Mouse (Mus musculus) brain, adult 2 months (tissue): ENCODE measurements at regions not wholly inside any gene's neighbourhood (a gene's known extent, or its start where the extent isn't known, plus 50 kb on each side); places are given as distances from the start of the nearest gene placed in this dataset.

ENCODE experiments used
- DNase-seq: peaks from one replicate; pipeline ENCODE4 v3.0.0; 2011; ENCODE audit warnings: low read depth, low spot score

GRCm38 (mm10) chr1:120883632-120884031 lies 281.4 kb downstream of the En1 start:
- DNase-seq = peak; percentile 4

- peak; percentile 3 for DNase-seq
These were observed 308.6 kb downstream of the En1 start for GRCm38 (mm10) chr1:120910801-120911200.

GRCm38 (mm10) chr1:120911962-120912670 lies 309.9 kb downstream of the En1 start:
- no peak for DNase-seq

- DNase-seq = peak; percentile 80
These were observed 319.3 kb downstream of the En1 start for GRCm38 (mm10) chr1:120921540-120921939.

- peak; percentile 0 for DNase-seq
These were observed 323.1 kb downstream of the En1 start for GRCm38 (mm10) chr1:120925271-120925670.

GRCm38 (mm10) chr1:120930141-120930540 lies 327.9 kb downstream of the En1 start:
- peak; percentile 2 for DNase-seq

GRCm38 (mm10) chr1:120935321-120935720 lies 333.1 kb downstream of the En1 start:
- DNase-seq = no peak

- DNase-seq = no peak
These were observed 341.5 kb downstream of the En1 start for GRCm38 (mm10) chr1:120943711-120944110.

GRCm38 (mm10) chr1:120946349-120946748 lies 344.1 kb downstream of the En1 start:
- DNase-seq = no peak

GRCm38 (mm10) chr1:120961235-120961634 lies 359.0 kb downstream of the En1 start:
- DNase-seq = no peak

GRCm38 (mm10) chr1:120961984-120962383 lies 359.8 kb downstream of the En1 start:
- no peak for DNase-seq

GRCm38 (mm10) chr1:120963477-120964178 lies 361.4 kb downstream of the En1 start:
- no peak for DNase-seq

- DNase-seq = no peak
These were observed 361.9 kb downstream of the En1 start for GRCm38 (mm10) chr1:120964179-120964517.

- no peak for DNase-seq
These were observed 363.9 kb downstream of the En1 start for GRCm38 (mm10) chr1:120966132-120966531.

GRCm38 (mm10) chr1:120974661-120975060 lies 357.7 kb downstream of the Insig2 start:
- peak; percentile 11 for DNase-seq

- DNase-seq = peak; percentile 34
These were observed 327.9 kb downstream of the Insig2 start for GRCm38 (mm10) chr1:121004535-121004934.

GRCm38 (mm10) chr1:121005198-121005597 lies 327.2 kb downstream of the Insig2 start:
- no peak for DNase-seq

GRCm38 (mm10) chr1:121012126-121012525 lies 320.3 kb downstream of the Insig2 start:
- DNase-seq = peak; percentile 1

- peak; percentile 57 for DNase-seq
These were observed 318.4 kb downstream of the Insig2 start for GRCm38 (mm10) chr1:121013839-121014503.

GRCm38 (mm10) chr1:121029375-121029774 lies 303.0 kb downstream of the Insig2 start:
- DNase-seq = no peak

- DNase-seq = peak; percentile 12
These were observed 297.5 kb downstream of the Insig2 start for GRCm38 (mm10) chr1:121034761-121035393.

GRCm38 (mm10) chr1:121046581-121046980 lies 285.8 kb downstream of the Insig2 start:
- no peak for DNase-seq
